Mouse (Mus musculus): ENCODE data around the gene Lekr1.

Lekr1 gene

DNA sequence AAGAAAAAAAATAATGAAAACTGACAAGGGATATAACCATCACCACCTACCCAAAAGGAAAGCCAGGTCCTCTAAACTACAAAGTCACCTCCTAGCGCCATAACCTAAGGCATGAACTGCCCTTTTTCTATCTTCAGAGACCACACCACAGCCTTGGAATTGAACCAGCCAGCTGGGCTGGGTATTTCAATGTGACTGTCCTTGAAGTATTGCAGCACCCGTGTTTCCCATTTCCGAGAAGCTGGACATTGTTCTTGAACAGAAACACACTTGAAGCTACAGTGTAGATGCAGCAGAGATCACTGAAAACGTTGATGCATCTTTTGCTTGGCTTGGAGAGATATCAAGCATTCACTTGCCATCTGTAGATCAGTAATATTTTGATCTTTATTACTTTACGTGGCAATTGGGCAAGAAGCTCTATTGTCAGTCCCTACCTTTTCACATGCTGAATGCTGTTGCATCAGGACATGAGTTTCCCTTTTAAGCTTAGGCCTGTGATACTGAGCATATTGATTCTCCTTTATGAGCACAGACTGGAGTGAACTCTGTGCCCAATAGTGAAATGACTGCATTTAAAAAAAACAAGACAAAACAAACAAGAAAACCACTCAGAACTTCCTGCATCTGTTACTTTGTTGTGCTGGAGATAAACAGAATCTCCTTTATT, 176.6 kb downstream of the Lekr1 start:
- no peak for DNase-seq

DNA sequence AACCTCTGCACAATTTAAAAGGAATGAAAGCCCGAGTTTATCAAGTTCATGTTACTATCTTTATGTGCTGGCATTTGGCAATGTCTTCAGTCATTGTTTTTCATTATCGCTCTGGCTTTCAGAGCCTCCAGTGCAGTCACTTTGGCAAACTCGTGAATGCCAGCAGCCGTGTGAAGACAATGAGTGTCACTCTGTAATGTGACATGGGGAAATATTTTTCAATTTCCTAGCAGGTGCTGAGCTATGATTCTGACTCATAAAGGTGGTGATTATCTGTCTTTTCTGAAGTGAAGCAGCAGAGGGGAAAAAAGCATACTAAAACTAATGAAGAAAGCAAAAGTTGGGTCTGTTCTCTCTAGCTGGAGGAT, 177.1 kb downstream of the Lekr1 start:
- no peak for DNase-seq

DNA sequence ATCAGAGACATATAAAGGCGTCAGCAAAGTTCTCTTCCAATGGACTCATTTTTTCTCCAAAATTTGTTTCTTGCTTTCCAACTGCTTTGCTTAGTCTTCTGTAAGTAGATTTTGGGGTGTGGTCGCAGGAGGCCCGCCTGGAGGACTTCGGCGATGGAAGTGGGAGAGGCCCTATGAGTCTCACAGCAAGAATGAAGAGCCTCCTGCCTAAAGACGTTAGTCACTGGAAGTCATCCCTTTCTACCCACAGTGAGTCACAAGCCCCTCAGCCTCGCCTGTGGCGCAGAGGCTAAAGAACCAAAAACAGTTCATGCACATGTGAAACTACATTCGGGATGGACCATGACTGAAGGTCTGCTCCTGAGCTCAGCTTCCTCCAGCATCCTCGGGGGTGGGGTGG, 178.3 kb downstream of the Lekr1 start:
- DNase-seq: no peak

DNA sequence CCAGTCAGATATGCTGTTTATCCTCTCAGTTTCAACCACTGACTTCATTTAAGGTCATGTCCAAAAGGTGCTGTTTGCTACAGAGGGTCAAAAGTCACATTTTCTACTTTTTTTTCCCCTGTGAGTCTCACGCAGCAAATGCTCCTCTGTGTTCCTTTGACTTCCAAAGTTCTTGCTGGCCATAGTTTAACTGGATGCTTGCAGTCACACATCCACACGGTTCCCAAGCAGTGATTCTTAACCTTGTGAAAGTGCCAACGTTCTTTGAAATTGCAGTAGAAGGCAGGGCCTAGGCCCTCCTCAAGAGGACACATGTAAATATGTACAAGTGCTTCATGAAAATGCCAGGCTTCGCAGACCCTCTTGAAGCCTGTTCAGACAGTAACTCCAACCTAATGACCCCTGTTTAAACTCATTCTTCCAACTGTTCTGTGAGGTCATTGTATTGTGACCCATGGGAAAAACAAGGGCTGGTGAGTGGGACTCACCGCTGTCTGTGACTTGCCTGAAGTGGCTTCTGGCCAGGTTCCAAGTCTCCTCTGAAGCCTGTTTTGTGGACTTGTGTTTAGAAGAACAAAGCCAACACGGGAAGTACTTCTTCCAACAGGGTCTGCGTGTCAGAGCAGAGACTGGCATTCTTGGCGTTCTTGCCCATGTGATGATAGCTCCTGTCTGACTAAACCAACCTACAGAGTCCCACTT, 179.0 kb downstream of the Lekr1 start:
- peak; percentile 52 for DNase-seq

DNA sequence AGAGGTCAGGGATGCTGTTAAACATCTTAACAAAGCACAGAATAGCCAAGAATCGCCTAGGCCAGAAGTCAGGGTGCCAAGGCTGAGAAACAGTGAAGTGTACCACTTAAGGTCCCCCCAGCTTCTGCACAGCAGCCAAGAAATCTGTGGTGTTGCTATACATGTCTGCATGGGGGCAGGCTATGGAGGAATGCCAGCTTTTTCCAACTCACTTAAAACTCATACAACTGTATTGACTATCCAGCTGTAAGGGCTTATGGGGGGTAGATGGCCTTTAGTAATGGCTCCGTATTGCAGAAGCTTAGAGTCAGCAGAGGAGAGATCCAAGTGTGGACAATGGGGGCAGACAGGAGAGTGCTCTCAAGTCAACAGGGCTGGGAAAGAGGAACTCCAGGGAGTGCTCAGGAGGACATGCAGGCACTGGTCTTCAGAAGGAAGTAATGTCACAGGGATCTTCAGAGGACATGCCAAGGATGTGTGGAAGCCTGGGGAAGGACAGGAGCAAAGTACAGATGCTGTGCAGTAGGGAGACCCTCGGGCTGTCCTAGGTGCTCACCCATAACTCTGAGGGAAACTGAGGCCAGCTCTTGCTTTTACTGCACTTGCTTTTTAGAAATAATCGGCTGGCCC, 181.2 kb downstream of the Lekr1 start:
- DNase-seq: no peak

DNA sequence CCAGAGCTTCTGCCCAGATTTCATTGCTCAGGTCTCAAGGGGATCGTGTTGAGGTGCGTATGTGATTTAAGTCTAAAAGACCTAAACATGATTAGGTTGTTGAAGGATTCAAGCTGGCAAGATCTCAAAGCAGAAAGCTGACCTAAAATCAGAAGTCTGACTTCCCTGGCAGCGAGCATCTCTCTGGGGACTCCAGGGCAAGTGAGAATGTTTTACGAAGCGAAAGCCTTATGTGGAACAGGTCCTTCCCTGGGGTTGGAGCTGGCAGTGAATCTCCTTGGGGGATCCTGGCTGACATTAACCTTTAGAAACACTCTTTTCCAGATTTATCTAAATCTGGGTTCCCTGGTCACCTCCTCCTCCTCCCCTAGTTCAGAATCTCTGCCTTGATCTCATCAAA, 187.7 kb downstream of the Lekr1 start:
- no peak for DNase-seq

DNA sequence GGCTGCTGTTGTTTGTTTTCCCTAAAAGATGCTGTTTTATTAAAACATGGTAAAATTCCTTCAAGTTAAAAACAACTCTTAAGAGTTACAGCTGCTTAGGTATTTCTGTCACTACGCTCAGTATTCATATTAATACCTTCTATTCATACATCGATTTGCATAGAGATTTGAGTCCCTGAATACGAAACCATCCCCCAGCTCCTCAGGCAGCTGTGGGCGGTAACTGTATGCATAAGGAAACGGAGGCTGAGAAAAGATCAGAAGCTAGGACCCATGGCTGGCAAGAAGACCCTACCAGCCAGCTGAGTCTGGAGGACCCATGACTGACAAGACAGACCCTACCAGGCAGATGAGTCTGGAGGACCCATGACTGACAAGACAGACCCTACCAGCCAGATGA, 189.5 kb downstream of the Lekr1 start:
- no peak for DNase-seq

DNA sequence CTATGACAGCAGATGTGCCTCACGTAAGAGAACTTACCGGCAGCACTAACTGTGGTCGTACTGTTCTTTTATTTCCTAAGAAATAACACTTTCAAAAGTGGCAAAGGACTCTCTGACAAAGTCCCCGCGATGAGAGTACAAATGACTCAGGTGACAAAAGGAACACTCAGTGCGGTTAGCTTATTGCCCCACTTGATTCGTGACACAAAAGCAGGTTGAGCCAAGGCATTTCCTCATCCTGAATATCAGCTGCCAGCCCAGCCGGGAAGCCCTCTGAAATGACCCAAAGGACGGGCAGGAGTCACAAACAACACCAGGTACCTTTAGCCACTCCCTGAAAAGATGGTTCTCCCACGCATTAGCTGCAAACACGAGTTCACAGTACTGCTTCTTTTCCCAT, 192.1 kb downstream of the Lekr1 start:
- no peak for DNase-seq

DNA sequence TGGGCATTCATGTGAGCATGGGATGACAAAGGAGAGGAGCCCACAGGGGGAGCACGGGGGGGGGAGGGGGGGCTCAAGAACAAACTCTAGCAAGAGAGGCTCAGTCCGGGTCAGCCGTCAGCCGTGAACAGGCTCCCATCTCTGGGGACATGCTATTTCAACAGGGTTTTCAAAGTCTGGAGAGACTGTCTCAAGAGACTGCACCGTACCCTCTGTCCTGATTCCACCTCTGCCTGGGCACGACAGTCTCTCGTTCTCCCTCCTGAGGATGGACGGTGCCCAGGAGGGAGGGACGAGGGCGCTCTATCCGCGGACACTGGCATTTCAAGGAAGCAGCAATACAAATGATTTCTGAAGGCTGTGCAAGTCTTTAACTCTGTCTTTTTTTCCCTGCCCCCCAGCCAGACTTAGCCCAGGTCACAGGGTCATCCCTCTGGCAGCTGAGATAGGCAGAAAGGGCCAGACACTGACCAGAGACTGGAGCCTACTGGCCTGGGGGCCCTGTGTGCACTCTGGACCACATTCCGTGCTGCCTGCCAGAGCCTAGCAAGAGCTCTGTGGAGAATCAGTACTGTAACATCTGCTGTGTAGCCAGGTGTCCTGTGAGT, 192.8 kb downstream of the Lekr1 start:
- peak; percentile 88 for DNase-seq

DNA sequence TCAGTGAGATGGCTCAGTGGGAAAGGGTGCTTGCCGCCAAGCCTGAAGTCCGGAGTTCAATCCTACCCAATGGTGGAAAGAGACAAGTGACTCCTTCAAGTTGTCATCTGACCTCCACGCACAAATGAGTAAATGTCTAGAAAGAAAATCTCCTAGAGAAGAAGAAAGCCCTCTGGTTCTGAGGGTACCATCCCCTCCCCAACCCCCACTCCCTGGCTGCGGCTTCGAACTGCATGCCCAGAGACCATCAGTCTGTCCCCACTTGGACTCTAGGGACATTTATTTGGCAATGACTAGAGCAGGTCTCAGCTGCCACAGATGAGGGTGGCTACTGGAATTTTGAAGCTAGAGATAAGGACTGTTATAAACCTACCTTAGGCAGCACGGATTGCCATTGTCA, 193.7 kb downstream of the Lekr1 start:
- no peak for DNase-seq

DNA sequence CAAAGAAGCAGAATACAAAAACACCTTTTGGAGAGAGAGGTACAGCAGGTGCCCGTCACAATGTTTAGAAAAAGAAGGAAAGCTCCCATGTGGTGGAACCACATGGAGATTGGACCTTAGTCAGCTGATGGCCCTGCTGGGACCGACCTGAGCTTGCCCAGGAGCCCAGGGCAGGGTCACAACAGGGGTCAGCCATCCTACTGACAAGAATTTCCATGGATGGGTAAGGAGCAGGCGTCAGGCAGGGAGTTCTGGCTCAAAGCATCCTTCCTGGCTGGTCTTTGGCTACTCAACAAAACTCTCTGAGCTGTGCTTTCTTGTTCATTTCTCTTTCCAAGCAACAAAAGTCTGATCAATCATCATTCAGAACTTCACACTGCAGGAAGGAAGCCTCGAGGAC, 194.9 kb downstream of the Lekr1 start:
- peak; percentile 23 for DNase-seq

DNA sequence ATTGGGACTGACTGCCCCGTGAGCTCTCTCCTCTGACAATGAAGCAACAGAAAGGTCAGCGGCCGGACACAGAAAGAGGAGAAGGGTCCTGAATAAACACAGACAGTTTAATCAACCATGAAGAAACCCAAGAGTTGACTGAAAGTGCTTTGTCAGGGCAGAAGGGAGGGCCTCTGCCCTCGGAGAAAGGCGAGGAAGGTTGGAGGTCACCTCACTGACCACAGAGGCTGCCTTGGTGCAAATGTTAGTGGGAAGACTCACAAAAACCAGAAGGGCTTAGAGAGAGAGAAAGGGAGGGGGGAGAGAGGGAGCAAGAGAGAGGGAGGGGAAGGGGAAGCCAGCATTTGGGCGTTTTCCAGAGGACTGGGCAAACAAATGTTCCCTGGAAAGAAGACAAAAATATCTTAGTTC, 195.4 kb downstream of the Lekr1 start:
- DNase-seq: peak; percentile 76

DNA sequence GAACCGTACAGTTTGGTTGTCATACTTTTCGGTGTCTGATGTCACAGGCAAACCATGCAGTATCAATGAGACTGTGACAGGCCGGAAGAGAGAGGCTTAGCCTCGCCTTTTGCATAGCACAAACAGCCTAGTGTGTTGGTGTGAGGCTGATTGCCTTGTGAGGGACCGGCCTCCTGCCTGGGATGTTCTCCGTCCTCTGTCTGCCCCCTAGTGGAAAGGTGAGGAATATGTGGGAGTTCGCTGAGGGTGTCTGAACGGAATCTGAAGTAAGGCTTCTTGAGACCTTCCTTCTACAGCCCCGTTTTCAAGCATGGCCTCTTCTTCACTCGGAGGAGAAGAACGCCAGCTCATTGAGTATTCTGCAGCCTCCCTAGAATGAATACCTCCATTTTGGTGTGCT, 197.3 kb downstream of the Lekr1 start:
- peak; percentile 80 for DNase-seq

DNA sequence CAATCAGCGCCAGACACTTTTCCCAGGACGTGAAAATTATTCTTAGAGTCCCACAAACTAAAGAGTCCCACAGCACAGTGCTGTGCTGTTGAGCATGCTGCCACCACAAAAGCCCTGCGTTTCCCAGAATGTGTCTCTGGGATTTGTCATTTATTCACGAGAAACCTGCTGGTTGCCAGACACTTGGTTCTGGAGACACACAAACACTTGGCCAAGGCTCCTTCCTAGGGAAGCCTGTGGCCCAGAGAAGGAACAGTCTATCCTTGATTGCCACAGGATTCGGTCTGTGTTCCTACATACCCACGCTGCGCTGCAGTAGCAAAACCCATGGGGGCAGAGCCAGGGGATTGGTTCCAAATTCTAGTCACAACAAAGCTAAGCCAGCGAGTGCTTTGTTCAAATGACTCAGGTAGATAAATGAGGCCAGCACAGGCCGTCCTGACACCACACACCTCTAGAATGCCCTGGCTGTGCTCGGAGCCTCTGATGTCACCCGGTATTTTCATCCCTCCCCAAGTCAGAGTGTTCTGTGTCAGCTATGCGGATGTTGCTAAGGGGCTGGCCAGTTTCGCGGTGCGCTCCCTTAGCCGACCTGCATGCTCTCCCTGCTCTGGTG, 197.8 kb downstream of the Lekr1 start:
- DNase-seq: peak; percentile 13

DNA sequence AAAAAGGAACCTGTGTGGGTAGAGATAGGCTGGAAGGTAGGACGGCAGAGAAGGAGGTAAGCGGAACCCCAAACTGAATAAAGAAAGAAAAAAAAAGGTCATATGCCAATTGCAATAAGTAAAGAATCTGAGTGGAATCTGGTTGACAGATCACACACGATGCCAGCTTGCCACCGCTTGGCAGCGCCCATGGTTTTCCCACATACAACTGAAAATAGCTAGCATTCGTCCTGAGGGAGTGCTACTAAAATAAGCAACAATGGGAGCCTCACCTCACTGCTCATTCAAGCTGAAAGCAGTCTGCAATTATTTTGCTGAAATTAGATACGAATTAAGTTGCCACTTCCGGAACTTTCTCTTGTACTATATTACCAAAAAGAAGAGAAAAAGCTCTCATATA, 202.9 kb downstream of the Lekr1 start:
- DNase-seq: no peak

DNA sequence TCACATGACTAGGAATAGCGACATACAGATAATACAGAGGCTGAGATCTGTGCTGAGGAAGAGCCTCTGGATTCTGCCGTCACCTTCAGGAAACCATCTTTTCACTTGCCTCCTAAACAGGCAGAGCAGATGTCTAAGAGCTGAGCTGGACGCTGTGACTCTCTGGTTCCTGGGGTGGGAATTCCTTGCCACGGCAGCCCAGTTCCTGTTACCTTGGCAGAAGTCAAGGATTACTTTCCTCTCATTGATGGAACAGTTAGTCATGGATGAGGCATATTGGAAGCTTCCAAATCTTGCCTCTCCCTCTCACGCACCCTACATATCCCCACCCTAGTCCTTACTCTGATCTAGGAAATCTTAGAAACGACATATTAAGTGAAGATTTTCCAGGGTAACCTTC, 203.7 kb downstream of the Lekr1 start:
- no peak for DNase-seq

DNA sequence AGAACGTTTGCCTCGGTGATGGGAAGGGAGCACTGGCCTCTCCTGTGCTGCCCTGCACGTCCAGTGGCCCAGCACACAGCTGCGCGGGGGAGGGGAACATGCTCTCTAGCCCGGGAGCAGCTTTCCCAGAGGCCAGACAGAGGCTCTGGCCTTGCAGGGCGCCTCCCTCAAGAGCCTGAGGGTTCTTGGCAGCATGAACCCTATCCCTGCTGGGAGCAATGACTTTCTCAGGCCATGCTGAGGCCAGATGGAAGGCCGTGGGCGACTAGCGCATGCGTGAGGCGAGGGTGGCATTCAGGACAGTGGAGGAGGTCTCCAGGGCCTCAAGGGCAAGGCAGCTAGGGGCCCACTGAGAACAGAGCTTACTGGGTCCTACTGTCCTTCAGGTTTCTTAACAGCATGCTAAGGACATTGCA, 205.2 kb downstream of the Lekr1 start:
- peak; percentile 83 for DNase-seq

DNA sequence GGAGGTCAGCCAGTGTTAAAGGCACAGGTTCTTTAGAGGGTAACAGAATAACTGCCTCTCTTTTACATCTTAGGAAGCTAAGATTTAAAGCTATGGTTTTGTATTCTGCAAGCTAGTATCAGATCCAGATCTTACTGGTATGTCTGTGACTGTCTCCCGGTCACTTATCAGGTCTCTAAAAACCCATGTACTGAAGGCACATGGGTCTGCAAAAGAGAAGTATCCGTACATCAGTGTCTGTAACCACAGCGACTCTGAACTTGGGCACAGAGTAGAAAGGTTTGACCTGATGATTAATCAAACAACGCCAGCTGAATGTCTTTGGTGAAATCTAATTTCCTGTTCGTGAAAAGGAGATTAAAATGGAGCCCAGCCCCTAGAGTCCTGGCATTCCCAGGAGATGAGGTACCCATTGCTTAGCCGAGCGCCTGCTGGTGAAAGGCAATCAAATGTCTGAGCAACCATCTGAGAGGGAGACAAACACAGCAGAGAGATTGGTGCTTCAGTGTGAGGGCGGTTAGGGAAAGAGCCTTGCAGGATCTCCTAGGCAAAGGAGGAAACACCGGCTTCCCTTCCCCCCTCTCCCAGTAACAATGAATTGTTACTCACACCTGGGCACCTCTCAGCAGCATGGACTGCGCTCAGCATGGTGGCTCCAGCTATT, 205.7 kb downstream of the Lekr1 start:
- DNase-seq: no peak

DNA sequence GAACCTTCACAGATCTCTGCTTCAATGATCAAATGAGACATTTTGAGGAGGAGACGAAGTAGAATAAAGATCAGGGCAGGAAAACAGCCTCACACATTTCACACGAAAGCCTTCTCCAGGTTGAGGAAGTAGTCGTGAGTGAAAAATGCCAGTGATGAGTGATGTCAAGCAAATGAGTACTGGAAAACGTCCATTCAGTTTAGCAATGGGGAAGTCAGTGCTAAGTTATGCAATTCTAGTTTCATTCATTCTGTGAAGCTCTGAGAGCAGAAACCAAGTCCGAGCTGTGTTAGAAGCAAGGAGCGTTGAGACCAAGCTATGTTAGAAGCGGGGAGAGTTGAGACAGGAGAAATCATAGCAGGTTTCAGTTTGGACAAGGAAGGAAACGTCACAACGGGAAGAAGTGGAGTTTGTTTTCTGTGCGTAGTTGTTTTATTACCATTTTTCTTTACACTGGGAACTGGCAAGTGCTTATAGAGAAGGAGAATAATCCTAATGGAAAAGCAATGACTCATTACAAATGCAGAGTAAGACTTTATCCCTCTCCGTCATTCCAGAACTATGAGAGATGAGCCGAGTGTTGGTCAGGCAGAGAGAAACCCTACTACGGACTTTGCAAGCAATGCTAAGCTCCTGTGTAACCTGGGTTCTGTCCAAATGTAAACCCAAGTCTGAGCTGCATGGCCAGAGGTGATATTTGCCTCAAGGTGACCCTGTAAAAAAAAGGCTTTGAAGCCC, 207.2 kb downstream of the Lekr1 start:
- DNase-seq: no peak

Data from kidney, adult 11 months (tissue).